Mouse (Mus musculus) testis, adult 2 months (tissue): ENCODE measurements around the gene Kcnk6. TPM values are rescaled to one million over a fixed set of nuclear protein-coding genes. Genes with fewer than 3 reads are reported as not detected.
"Not testable (repeated sequence)": the region's sequence is repeated elsewhere in the genome, so short reads cannot be mapped to it uniquely, and the experiment has no call there.

ENCODE experiments used
- H3K27ac ChIP-seq: fragments of 200-500 bp; 2 replicates; pipeline ENCODE4 v1.5.1; 2012; ENCODE audit warnings: low read depth, low read length; ENCODE audit not compliant: control insufficient read depth, insufficient read depth
- H3K27me3 ChIP-seq: fragments of 200-500 bp; 2 replicates; pipeline ENCODE4 v1.6.1; 2012; ENCODE audit warnings: mild to moderate bottlenecking, low read length, moderate library complexity; ENCODE audit not compliant: control insufficient read depth, insufficient read depth
- H3K36me3 ChIP-seq: fragments of 200-500 bp; 2 replicates; pipeline ENCODE4 v1.6.1; 2012; ENCODE audit warnings: mild to moderate bottlenecking, low read length; ENCODE audit not compliant: control insufficient read depth, insufficient read depth
- H3K4me1 ChIP-seq: fragments of 200-500 bp; 2 replicates; pipeline ENCODE4 v1.6.1; 2012; ENCODE audit warnings: low read length; ENCODE audit not compliant: control insufficient read depth, insufficient read depth
- H3K4me3 ChIP-seq: fragments of 200-500 bp; 2 replicates; pipeline ENCODE4 v1.5.1; 2012; ENCODE audit warnings: low read depth, mild to moderate bottlenecking, low read length, moderate library complexity, mixed read lengths; ENCODE audit not compliant: control insufficient read depth
- CTCF ChIP-seq: fragments of 200-500 bp; IDR thresholded peaks from 2 replicates; pipeline ENCODE4 v1.5.1; 2012; ENCODE audit warnings: low read depth, mild to moderate bottlenecking, inconsistent platforms, low read length, moderate library complexity; ENCODE audit not compliant: control insufficient read depth, insufficient read depth, insufficient replicate concordance
- POLR2A ChIP-seq: fragments of 200-500 bp; IDR thresholded peaks from 2 replicates; pipeline ENCODE4 v1.6.1; 2012; ENCODE audit warnings: low read depth, mild to moderate bottlenecking, inconsistent platforms, low read length, moderate library complexity; ENCODE audit not compliant: control insufficient read depth
- polyA plus RNA-seq: library from polyadenylated mRNA; depleted of rRNA; stranded (reverse); fragments of >200 nt; gene quantifications from 2 replicates; pipeline ENCODE4 v1.2.3, GENCODE M21; 2012

Gene Kcnk6
- polyA plus RNA-seq, 1 experiment, result 5.8 TPM

DNA sequence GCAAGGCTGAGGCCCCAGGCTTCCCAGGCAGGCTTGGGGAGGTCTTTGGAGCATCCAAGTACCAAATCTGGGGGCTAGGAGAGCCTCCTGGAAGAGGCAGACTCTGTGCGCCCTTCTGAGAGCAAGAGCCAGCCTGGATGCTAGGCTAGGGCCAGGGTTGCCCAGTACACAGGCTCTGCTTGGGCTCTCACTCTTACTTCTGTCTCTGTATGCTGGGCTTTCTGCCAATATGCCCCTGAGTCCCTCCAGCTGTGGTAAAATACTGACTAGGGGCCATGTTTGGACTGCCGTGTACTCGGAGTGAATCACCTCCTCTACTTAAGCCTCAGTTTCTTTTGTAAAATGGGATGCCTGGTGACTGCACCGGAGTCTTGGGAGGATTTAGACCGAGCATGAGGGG is 13.7 kb upstream of the Kcnk6 start:
- Histone ChIP-seq H3K27me3 (no peaks in the 10 kb centered on the region), H3K4me1 (peaks cover 16% of the 10 kb centered on the region), H3K36me3 (no peaks in the 10 kb centered on the region), H3K27ac (no peak overlapping the region), H3K4me3 (no peak overlapping the region)
- TF ChIP-seq CTCF (no peak), POLR2A (no peak)

GRCm38 (mm10) chr7:29244732-29245416 is 12.6 kb upstream of the Kcnk6 start:
- no peaks in the 10 kb centered on the region for H3K27me3 ChIP-seq
- no peak for TF ChIP-seq POLR2A
- TF ChIP-seq CTCF, result peak; percentile 53; the same call in 1 of the 2 replicates
- no peak overlapping the region for H3K4me3 ChIP-seq
- H3K36me3 ChIP-seq, result no peaks in the 10 kb centered on the region
- no peak overlapping the region for H3K27ac ChIP-seq
- H3K4me1 ChIP-seq, result peaks cover 16% of the 10 kb centered on the region

- Histone ChIP-seq H3K4me1 (peaks cover 6% of the 10 kb centered on the region), H3K36me3 (no peaks in the 10 kb centered on the region), H3K27me3 (no peaks in the 10 kb centered on the region), H3K4me3 (peak within 1 kb of the TSS; percentile 97), H3K27ac (peak within 1 kb of the TSS; percentile 81)
- TF ChIP-seq POLR2A (peak; percentile 77), CTCF (0 out of 2 replicates have a peak, but pooled peaks have one; percentile 6)
Measured at GRCm38 (mm10) chr7:29238019-29238967, 6.0 kb upstream of the Kcnk6 start, which contains the start of gene Yif1b. Yif1b (plus strand) TSS chr7:29238329.

DNA sequence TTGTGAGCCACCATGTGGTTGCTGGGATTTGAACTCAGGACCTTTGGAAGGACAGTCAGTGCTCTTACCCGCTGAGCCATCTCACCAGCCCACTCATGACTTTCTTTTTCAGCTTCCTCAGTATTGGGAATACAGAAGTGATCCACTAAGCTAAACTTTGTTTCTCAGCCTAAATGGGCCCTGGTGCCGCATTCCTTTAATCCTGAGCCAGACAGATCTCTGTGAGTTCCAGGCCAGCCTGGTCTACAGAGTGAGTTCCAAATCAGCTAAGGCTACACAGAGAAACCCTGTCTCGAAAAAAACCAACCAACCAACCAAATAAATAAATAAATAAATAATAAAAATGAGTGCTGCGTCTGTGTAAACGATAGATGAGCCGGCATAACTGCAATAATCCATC is 5.3 kb upstream of the Kcnk6 start:
- Histone ChIP-seq H3K4me3 (peak overlapping the region; percentile 97), H3K27ac (peak overlapping the region; percentile 81)
- H3K27me3 ChIP-seq, H3K36me3 ChIP-seq, H3K4me1 ChIP-seq: not testable (repeated sequence)

GRCm38 (mm10) chr7:29236593-29236992 is 4.3 kb upstream of the Kcnk6 start:
- H3K27me3 ChIP-seq, result no peaks in the 10 kb centered on the region
- H3K4me3 ChIP-seq, result no peak overlapping the region
- H3K4me1 ChIP-seq, result peaks cover 6% of the 10 kb centered on the region
- no peaks in the 10 kb centered on the region for H3K36me3 ChIP-seq
- TF ChIP-seq CTCF, result no peak
- no peak for TF ChIP-seq POLR2A
- no peak overlapping the region for H3K27ac ChIP-seq

DNA sequence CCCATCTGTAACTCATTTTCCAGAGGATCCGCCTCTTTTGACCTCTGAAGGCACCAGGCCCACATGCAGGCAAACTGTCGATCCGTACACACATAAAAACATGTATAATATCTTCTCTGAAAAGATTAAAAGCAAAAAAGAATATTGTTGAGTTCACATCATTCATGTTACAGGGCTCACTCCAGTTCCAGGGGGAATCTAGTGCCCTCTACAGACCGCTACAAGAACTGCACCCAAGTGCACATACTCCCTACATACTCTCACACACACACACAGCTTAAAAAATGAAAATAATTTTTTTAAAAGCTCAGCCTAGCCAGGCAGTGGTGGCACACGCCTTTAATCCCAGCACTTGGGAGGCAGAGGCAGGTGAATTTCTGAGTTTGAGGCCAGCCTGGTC is 2.3 kb upstream of the Kcnk6 start:
- Histone ChIP-seq H3K27ac (no peak overlapping the region), H3K4me3 (no peak overlapping the region), H3K27me3 (no peaks in the 10 kb centered on the region), H3K36me3 (no peaks in the 10 kb centered on the region), H3K4me1 (peaks cover 6% of the 10 kb centered on the region)
- TF ChIP-seq POLR2A (no peak), CTCF (no peak)

DNA sequence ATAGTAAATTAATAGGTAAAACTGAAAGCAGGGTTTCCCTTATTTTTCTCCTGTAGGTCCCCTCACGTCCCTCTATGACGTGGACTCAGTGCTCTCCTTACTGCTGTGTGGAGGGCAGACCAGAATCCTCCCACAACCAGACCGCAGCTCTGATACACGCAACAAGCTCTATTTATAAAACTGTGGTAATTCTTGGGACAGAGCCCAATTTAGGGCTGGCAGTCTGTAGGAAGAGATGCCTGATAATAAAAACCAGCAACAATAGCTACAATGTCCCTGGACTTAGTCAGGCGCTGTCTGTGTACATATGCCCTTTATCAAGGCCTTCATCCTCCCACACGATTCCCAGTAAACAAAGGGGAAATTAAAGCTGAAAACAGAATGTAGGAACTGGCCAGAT is 1.4 kb upstream of the Kcnk6 start:
- Histone ChIP-seq H3K4me1 (peaks cover 5% of the 10 kb centered on the region), H3K27me3 (no peaks in the 10 kb centered on the region), H3K4me3 (no peak overlapping the region), H3K27ac (peak overlapping the region; percentile 7; the same call in 1 of the 2 replicates), H3K36me3 (no peaks in the 10 kb centered on the region)
- TF ChIP-seq CTCF (no peak), POLR2A (no peak)
